Mouse (Mus musculus) mesoderm, embryonic 11.5 days (tissue): ENCODE data around the gene Lgmn.
A peak's percentile ranks its signal among the peaks of the same experiment; 100 is the strongest.

Source experiments
- DNase-seq: peaks from one replicate; pipeline ENCODE4 v3.0.0-alpha.2; 2012; ENCODE audit warnings: low read depth, low spot score

Gene Lgmn

DNA sequence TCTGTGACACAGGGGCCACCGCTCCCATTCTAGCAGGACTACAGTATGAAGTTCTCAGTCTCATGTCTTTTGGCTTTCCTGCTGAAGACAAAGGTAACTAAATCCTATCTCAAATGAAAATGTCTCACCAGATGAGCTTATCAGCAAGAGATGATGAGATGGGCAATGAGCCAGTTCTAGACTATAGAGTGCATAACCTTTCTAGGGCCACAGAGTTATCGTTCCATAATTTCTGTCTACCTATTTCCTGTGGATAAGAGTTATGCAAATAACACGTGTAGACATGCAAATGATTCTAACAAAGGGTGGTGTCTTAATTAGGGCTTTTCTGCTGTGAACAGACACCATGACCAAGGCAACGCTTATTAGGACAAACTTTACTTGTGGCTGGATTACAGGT lies 5.5 kb downstream of the Lgmn start:
- DNase-seq = no peak

- DNase-seq = no peak
Observed at GRCm38 (mm10) chr12:102432238-102432637, 7.4 kb downstream of the Lgmn start.

GRCm38 (mm10) chr12:102430228-102430627 lies 9.4 kb downstream of the Lgmn start:
- DNase-seq = no peak

DNA sequence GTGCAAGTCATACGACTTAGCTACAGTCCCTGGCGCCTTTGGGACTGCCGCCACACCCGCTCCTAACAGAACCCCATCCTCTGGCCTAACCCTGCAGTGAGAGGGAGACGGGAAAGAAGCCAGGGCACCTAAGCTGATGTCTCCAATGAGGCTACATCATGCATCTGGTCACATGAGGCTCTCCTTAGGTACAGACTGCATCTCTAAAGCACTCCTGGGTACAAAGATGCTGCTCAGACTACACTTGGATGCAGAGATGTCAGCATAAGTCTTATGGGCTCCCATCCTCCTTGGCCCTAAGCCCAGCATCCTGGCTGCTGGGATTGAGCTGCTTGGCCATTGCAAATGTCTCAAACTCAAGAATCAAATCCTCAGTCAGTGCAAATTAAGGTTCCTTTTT lies 10.0 kb downstream of the Lgmn start:
- DNase-seq = no peak

- DNase-seq = no peak
Observed at GRCm38 (mm10) chr12:102426285-102426684, 13.3 kb downstream of the Lgmn start.

DNA sequence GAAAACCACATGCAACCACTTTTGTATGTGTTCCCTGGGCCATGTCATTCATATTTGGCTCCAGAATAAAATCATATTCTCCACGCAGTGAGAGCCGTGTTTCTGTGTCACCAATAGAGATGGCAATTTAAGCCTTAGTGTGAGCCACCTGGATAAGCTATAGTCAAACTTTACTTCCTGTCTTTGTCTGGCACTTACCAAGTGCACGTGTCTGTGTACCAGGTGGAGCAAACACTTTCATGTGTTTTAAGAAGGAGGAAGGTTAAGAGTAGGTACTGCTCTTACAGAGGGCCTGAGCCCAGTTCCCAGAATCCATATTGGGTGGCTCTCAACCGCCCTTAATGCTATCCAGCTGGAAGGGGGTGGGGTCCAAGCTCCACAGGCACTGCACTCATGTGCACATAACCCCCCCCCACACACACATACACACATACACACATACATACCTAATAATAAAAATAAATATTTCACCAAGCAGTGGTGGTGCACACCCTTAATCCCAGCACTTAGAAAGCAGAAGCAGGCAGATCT lies 14.5 kb downstream of the Lgmn start:
- no peak for DNase-seq

DNA sequence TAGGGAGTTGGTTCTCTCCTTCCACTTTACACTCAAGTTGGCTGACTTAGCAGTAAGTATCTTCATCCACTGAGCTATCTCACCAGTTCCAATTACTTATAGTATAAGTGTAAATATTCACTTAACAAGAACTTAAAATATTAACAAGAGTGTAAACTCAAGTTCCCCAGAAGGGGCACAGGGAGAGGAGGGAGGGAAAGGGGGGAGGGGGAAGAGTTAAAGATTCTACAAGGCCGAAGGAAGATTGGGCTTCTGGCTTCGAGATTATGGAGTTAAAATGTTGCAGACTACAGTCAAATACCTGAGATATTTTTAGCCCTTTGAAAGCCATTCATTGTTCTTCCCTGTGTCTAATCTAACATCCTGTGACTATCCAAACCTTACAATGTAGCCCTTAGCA lies 15.2 kb downstream of the Lgmn start:
- no peak for DNase-seq

GRCm38 (mm10) chr12:102423625-102424024 lies 16.0 kb downstream of the Lgmn start:
- no peak for DNase-seq

DNA sequence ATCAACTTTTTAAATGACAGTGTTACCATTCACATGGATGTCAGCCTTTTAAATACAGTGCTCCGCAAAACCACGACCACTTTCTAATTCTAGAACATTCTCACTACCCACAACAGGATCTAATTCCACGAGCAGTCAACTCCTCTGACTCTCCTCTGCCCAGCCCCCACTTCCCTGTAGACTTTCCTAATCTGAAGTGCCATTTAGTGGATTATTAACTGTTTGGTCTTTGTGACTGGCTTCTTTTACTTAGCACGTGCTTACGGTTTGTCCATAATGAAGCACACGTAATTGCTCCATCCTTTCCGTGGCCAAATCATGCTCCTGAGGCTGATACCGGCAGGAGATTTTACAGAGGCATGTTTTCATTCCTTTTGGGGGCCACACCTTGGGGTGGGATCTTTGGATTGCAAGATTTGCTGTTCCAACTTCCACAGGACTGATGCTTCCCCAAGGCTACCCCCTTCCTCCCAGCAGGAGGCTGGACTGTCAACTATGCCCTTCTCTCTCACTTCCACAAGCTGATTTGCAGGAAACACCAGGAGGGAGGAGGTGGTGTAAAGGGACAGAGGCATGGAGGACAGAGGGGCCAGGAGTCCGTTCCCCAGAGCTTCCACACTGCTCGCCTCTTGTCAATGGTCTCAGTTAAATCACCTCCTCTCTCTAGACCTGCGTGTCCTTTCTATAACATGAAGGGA lies 16.8 kb downstream of the Lgmn start:
- no peak for DNase-seq

DNA sequence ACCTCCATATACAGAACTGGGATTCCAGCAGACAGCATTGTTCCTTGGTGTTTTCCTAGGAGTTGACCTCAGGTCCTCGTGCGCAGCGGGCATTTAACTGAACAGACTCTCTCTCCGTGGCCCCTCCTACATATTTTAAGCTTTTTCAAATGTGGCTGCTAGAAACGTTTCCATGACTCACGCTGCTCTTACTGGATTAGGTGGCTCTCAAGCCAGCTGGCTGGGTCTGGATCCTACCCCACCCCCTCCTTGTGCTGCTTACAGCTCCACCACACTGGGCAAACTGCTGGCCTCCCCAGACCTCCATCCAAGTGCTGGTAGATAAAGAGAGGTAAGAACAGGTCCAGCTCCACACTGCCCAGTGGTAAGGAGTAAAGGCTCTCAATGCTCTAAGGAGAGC lies 17.5 kb downstream of the Lgmn start:
- no peak for DNase-seq

GRCm38 (mm10) chr12:102420168-102420890 lies 19.3 kb downstream of the Lgmn start:
- DNase-seq = no peak

- DNase-seq = no peak
Observed at GRCm38 (mm10) chr12:102419544-102419943, 20.1 kb downstream of the Lgmn start.

DNA sequence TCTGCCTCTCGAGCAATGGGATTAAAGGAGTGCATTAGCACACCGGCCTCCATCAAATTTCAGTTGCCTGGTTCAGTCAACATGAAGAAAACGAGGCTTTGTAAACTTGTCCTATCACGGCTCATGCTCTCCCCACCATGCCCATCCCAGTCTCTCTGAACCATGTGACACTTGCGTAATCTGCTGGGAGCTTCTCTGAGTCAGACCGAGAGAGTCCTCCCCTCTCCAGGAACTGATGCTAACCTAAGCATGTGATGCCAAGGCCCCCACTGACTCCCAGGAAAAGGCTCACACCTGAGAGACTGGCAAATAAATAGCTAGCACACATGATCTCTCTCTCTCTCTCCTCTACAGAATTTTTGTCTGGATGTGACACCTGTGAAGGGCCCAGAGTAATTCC lies 21.9 kb downstream of the Lgmn start:
- DNase-seq = no peak

DNA sequence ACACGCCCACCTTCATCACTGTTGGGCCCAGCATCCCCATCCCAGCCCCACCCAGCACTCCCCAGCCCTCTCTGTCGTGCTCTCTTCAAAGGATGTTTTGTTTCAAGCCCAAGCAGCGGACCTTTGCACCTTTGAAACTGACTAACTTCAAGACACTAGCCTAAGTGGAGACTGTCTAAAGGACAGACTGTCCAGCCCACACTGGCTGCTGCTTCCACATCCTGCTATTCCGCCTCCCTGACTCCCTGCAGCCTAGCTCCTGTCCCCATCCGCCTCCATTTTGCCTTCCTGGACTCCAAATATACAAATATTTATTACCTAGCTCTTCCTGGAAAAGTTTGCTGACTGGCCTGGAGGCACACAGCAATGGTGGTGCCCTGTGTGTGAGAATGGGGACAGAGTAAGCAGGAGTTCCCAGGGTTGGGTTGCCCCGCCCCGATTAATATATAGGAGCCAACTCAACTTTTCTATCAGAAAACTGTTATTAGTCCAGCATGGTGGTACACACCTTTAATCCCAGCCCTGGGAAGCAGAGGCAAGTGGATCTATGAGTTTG lies 22.6 kb downstream of the Lgmn start:
- DNase-seq = no peak

- no peak for DNase-seq
Observed at GRCm38 (mm10) chr12:102416391-102416837, 23.2 kb downstream of the Lgmn start.

GRCm38 (mm10) chr12:102414686-102415085 lies 24.9 kb downstream of the Lgmn start:
- no peak for DNase-seq

- no peak for DNase-seq
Observed at GRCm38 (mm10) chr12:102413171-102413570, 26.4 kb downstream of the Lgmn start.

DNA sequence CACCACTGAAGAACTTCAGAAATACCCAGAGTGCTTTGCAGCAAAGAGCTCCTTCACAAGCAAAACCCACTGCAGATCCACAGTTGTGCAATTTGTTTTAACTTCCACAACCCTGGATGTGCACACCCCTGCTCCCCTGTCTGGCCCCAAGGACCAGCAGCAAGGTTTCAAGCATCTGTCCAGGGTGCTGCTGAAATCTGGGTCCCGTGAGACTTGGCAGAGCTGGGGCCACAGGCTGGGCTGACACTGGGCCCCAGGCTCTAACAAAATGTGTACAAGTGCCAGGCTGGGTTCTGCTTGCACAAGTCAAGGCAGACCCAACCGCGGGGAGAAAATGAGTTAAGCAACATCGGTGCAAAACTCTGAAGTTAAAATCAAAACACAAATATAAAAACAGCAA lies 41.0 kb downstream of the Lgmn start:
- DNase-seq = no peak

DNA sequence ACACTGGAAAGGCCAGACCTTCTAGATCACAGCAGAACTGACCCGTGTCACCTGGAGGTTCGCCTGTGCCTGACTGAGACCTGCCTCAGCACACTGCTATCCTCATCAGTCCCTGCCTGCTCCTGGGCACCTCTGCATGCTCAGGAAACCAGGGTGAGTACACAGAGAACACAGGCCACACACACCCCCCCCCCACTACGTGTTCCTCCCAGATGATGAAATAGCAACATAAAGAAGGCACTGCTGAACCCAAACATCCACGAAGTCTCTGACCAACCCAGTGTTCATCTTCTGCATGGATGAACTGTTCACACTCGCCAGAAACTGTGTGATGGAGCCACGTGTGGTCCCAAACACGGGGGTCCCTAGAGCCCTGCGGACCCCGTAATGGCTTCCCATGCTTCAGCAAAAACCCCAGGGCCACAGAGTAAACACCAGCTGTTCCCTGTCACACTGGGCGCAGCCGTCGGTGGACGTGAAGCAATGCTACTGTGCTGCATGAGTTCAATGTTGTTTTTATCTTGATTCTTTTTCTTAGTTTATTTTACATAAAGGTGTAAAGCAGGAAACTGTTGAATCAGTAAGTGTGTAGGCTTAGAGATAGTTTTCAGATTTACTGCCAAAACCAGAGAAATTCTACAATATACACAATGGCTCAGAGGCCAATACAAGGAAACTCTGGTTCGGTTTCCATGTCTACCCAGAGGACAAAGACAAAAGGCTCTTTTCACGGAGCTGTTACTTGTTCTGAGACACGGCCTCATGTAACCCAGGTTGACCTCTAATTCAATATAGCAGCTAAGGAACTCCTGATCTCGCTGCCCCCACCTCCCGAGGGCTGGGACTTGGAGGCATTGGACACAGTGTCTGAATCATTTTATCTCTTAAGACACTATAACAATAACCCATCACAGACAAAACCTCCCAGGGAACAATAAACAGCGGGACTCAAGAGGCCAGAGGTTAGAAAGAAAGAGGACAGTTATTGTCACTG lies 43.3 kb downstream of the Lgmn start:
- peak; percentile 50 for DNase-seq

DNA sequence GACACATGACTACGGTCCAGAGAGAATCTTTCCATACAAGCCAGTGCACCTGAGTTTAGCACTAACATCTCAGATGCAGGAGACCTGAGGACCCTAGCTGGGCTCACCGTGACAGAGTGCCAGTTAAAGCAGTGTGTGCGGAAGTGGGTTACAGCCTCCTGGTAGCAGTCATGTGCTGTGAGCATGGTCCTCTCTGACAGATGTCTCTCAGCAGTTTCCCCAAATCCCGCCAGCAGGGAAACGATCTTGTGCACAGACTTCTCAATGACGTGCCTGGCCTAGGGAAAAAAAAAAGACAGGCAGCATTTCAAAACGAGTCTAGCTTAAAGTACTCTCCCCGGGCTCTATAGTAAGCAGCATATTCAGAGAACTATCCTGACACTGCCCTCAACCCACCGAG lies 44.1 kb downstream of the Lgmn start:
- DNase-seq = no peak

DNA sequence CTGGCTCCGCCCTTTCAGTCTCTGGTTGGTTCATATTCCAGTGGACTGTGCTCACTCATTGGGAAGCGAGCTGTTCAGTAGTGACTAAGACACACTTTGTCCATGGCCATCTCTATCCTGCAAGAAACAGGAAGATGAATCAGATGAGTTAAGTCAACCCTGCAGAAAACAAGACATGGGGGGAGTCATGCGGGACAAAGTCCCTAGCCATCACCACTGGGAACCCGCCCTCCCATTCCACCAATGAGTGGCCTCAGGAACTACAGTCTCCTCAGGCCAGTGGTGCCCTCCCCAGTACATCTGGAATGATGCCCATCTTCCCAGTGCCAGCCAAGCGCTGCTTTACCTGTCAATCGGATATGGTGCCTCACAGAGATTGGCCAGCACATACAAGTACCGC lies 45.1 kb downstream of the Lgmn start:
- no peak for DNase-seq

DNA sequence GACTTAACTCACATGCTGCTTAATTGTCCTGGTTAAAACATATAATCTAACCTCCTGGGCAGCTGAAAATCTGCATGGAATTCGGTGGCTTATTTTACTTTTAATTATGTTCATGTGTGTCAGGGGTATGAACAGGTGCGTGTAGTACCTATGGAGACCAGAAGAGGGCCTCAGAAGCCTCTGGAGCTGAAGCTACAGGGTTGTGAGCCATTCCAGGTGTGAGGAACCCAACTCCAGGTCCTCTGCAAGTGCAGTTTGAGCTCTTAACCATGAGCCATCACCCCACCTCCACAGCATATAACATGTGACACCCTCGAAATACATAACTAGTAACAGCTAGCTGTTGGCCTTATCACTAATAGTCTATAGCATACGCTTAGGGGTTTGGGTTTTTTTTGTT lies 47.6 kb downstream of the Lgmn start:
- peak; percentile 34 for DNase-seq
